Mouse (Mus musculus): Measurements from ENCODE around the gene Eef1a2.
"Not testable (repeated sequence)": the region's sequence is repeated elsewhere in the genome, so short reads cannot be mapped to it uniquely, and the experiment has no call there.

Eef1a2 gene

GRCm38 (mm10) chr2:181156248-181157121 is at the start of gene Eef1a2:
Gene Eef1a2, minus strand, starts transcription at chr2:181157014.
- DNase-seq, result peak; percentile 91

GRCm38 (mm10) chr2:181206118-181206517 is 49.3 kb upstream of the Eef1a2 start:
- no peak for DNase-seq

- no peak for DNase-seq
Measured at GRCm38 (mm10) chr2:181205678-181206077, 48.9 kb upstream of the Eef1a2 start.

- no peak for DNase-seq
Measured at GRCm38 (mm10) chr2:181202886-181203285, 46.1 kb upstream of the Eef1a2 start.

- DNase-seq, result no peak
Measured at GRCm38 (mm10) chr2:181202422-181202821, 45.6 kb upstream of the Eef1a2 start, which contains the start of gene Ptk6. Gene Ptk6, minus strand, starts transcription at chr2:181202789.

- no peak for DNase-seq
Measured at GRCm38 (mm10) chr2:181201606-181202005, 44.8 kb upstream of the Eef1a2 start.

GRCm38 (mm10) chr2:181196628-181197300 is 40.0 kb upstream of the Eef1a2 start:
- no peak for DNase-seq

- DNase-seq, result no peak
Measured at GRCm38 (mm10) chr2:181193044-181193443, 36.2 kb upstream of the Eef1a2 start.

GRCm38 (mm10) chr2:181191936-181192335 is 35.1 kb upstream of the Eef1a2 start:
- no peak for DNase-seq

GRCm38 (mm10) chr2:181191385-181191784 is 34.6 kb upstream of the Eef1a2 start:
- DNase-seq, result not testable (repeated sequence)

- no peak for DNase-seq
Measured at GRCm38 (mm10) chr2:181189321-181189720, 32.5 kb upstream of the Eef1a2 start.

GRCm38 (mm10) chr2:181188681-181189080 is 31.9 kb upstream of the Eef1a2 start:
- DNase-seq, result no peak

GRCm38 (mm10) chr2:181187121-181188000 is 30.5 kb upstream of the Eef1a2 start, which contains the start of gene Ppdpf:
Gene Ppdpf, plus strand, starts transcription at chr2:181187247.
- peak; percentile 92 for DNase-seq

GRCm38 (mm10) chr2:181186635-181187034 is 29.8 kb upstream of the Eef1a2 start:
- DNase-seq, result peak; percentile 86

- no peak for DNase-seq
Measured at GRCm38 (mm10) chr2:181180898-181181297, 24.1 kb upstream of the Eef1a2 start.

- DNase-seq, result no peak
Measured at GRCm38 (mm10) chr2:181178471-181178870, 21.7 kb upstream of the Eef1a2 start.

GRCm38 (mm10) chr2:181178015-181178414 is 21.2 kb upstream of the Eef1a2 start:
- no peak for DNase-seq

- no peak for DNase-seq
Measured at GRCm38 (mm10) chr2:181174646-181175045, 17.8 kb upstream of the Eef1a2 start.

GRCm38 (mm10) chr2:181166469-181166868 is 9.7 kb upstream of the Eef1a2 start:
- no peak for DNase-seq

GRCm38 (mm10) chr2:181160821-181161220 is 4.0 kb upstream of the Eef1a2 start:
- no peak for DNase-seq

GRCm38 (mm10) chr2:181159771-181160170 is 3.0 kb upstream of the Eef1a2 start:
- peak; percentile 80 for DNase-seq

GRCm38 (mm10) chr2:181159091-181159514 is 2.3 kb upstream of the Eef1a2 start:
- peak; percentile 79 for DNase-seq

GRCm38 (mm10) chr2:181158471-181158870 is 1.7 kb upstream of the Eef1a2 start:
- no peak for DNase-seq

Measured in right cerebral cortex, postnatal 25 days (tissue).